9 mouse cellular contexts compared by ENCODE assay signal in the genomic region with DNA sequence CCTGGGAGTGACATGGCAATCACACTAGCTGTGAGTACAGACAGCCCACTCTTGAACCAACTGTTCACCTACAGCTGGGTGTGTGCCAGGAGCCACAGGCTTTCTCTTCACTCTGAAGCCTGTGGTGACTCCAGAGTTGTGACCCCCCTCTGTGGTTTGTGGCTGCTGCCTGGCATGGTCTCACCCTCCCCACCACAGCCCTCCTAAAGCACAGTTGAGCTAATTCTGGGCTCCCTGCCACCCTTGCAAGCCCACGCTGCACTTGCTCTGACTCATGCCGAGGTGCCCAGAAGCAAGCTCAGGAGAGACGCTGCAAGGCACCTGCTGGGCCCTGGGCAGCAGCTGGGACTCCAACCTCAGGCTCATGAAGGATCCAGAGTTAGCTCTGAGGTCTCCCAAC. TPM values are rescaled to one million over a fixed set of nuclear protein-coding genes. Genes with fewer than 3 reads are reported as not detected.
DNase-seq lines count a peak whose midpoint lies in the region; ATAC-seq lines count a peak whose summit lies in the region.
"Had no signal": no experiment of that assay in that cellular context is flagged by ENCODE, and none has a peak within 500 bp of the region (broad histone marks: within the 10 kb centered on the region; RNA-seq: fewer than 3 reads in every experiment).

No protein-coding gene starts in this region.

- no peak overlapping the region for H3K27ac ChIP-seq in forebrain, embryonic 11.5 days (ENCODE audit: low read depth, low read length)
- H3K27ac ChIP-seq: midbrain, embryonic 15.5 days had no signal

- peak; percentile 46 to 74 for DNase-seq in lung, adult 18-20 months
- no peak for DNase-seq in lung, postnatal 14 days
- DNase-seq in cerebellum, postnatal 25 days: peak; percentile 45 to 65
- peak; percentile 75 to 84 for DNase-seq in left cerebral cortex, postnatal 14 days (ENCODE audit: low spot score in 2 of 2)
- peak; percentile 71 for DNase-seq in thymus, postnatal 0 days (ENCODE audit: low spot score)
- no peak for DNase-seq in embryo, embryonic 9.5 days (ENCODE audit: extremely low spot score)
- DNase-seq in forebrain, embryonic 11.5 days (ENCODE audit: low spot score): no peak
- DNase-seq: kidney, adult 18-20 months had no signal

- no peak overlapping the region for H3K4me2 ChIP-seq in forebrain, embryonic 11.5 days (ENCODE audit: low read depth, low read length, severe bottlenecking)
- H3K4me2 ChIP-seq: midbrain, embryonic 15.5 days had no signal

- H3K4me1 ChIP-seq in forebrain, embryonic 11.5 days (replicated peaks; ENCODE audit: control insufficient read depth, insufficient read depth, low read length): no peaks in the 10 kb centered on the region
- H3K4me1 ChIP-seq: midbrain, embryonic 15.5 days had no signal

- H3K9ac ChIP-seq in forebrain, embryonic 11.5 days (ENCODE audit: low read length): no peak overlapping the region
- H3K9ac ChIP-seq: midbrain, embryonic 15.5 days had no signal

- H3K4me3 ChIP-seq in forebrain, embryonic 11.5 days (ENCODE audit: low read depth, low read length): no peak overlapping the region
- H3K4me3 ChIP-seq: midbrain, embryonic 15.5 days had no signal

- intact Hi-C loops in left cerebral cortex, postnatal 14 days (cut with DNase I): no loop called here

- H3K27me3 ChIP-seq in forebrain, embryonic 11.5 days (ENCODE audit: control insufficient read depth, insufficient read depth, low read length): no peaks in the 10 kb centered on the region
- H3K27me3 ChIP-seq: midbrain, embryonic 15.5 days had no signal

- WGBS in forebrain, embryonic 11.5 days: 93% methylated on average over 3 of the region's 3 CpGs

- no peaks in the 10 kb centered on the region for H3K9me3 ChIP-seq in forebrain, embryonic 11.5 days (ENCODE audit: control insufficient read depth, low read length)
- H3K9me3 ChIP-seq: midbrain, embryonic 15.5 days had no signal

- H3K36me3 ChIP-seq in forebrain, embryonic 11.5 days (ENCODE audit: control insufficient read depth, insufficient read depth, low read length): no peaks in the 10 kb centered on the region
- H3K36me3 ChIP-seq: midbrain, embryonic 15.5 days had no signal

- ATAC-seq in forebrain, embryonic 11.5 days (replicated peaks; ENCODE audit: low FRiP score): no peak
- ATAC-seq: midbrain, embryonic 15.5 days had no signal

RNA-seq across cellular contexts. Expression of a gene that starts 23.0 kb away (rescaled TPM):
- 100 to 1,000 TPM; 177 to 178 TPM for total RNA-seq in left cerebral cortex, postnatal 14 days (2021)
- polyA plus RNA-seq in thymus, postnatal 0 days (2015; fragmentation: Nextera tagmentation; extraction: Ambion mirVana): 10.7 and 12.5 TPM in 2 replicates
- 0.68 and 0.86 TPM in 2 replicates for polyA plus RNA-seq in forebrain, embryonic 11.5 days (2014; fragmentation: Nextera tagmentation; extraction: Ambion mirVana)

Comparison
In these comparisons a context has a peak if more than half of its experiments do, and no peak if none do; other contexts are left out.
1. DNase-seq: peak in lung, adult 18-20 months (2 of 2), cerebellum, postnatal 25 days (2 of 2), left cerebral cortex, postnatal 14 days (2 of 2) and thymus, postnatal 0 days (single experiment); none in lung, postnatal 14 days (single experiment), embryo, embryonic 9.5 days (single experiment) and forebrain, embryonic 11.5 days (single experiment).